Mouse (Mus musculus): ENCODE data around the gene Prnd. TPM values are rescaled to one million over a fixed set of nuclear protein-coding genes. Genes with fewer than 3 reads are reported as not detected.

Prnd gene
- polyA plus RNA-seq, 1 experiment from 2014 or later, result 13.6 TPM

GRCm38 (mm10) chr2:132001696-132002334 lies 51.2 kb downstream of the Prnd start:
- Histone ChIP-seq H3K4me1 (ENCODE audit: control insufficient read depth, insufficient read depth, low read length) (no peaks in the 10 kb centered on the region), H3K4me3 (ENCODE audit: low read depth, low read length) (no peak overlapping the region), H3K27me3 (replicated peaks; ENCODE audit: control insufficient read depth, insufficient read depth, low read length) (no peaks in the 10 kb centered on the region), H3K36me3 (ENCODE audit: control insufficient read depth, insufficient read depth, low read length) (peaks cover 64% of the 10 kb centered on the region), H3K9ac (ENCODE audit: low read length) (no peak overlapping the region), H3K9me3 (replicated peaks; ENCODE audit: control insufficient read depth, low read length) (no peaks in the 10 kb centered on the region), H3K4me2 (ENCODE audit: low read length) (no peak overlapping the region), H3K27ac (ENCODE audit: low read depth, low read length) (no peak overlapping the region)
- DNase-seq (ENCODE audit: low spot score), result no peak
- ATAC-seq, result no peak
- WGBS, result 91% methylated on average over 13 of the region's 13 CpGs

DNA sequence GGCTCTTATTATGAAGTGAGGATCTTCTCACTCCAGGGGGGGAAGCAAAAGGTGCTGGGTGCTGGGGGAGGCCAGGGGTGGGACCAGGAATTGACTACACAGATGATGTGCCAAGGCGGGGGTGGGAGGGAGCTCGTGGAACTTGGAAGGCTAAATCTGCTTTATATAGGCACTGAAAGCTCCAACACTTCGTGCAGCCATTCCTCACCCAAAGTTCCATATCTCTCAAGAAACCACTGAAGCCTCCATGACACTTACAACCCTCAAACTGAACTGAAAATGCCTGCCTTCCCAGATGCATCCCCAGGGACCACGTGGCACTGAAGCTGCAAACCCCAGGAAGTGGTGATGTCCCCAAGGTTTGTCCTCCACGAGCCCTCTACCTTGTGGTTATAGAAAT lies 53.3 kb downstream of the Prnd start:
- no peak for DNase-seq (ENCODE audit: low spot score)
- 79% methylated on average over 5 of the region's 5 CpGs for WGBS
- H3K36me3 ChIP-seq (ENCODE audit: control insufficient read depth, insufficient read depth, low read length), result peaks cover 71% of the 10 kb centered on the region

DNA sequence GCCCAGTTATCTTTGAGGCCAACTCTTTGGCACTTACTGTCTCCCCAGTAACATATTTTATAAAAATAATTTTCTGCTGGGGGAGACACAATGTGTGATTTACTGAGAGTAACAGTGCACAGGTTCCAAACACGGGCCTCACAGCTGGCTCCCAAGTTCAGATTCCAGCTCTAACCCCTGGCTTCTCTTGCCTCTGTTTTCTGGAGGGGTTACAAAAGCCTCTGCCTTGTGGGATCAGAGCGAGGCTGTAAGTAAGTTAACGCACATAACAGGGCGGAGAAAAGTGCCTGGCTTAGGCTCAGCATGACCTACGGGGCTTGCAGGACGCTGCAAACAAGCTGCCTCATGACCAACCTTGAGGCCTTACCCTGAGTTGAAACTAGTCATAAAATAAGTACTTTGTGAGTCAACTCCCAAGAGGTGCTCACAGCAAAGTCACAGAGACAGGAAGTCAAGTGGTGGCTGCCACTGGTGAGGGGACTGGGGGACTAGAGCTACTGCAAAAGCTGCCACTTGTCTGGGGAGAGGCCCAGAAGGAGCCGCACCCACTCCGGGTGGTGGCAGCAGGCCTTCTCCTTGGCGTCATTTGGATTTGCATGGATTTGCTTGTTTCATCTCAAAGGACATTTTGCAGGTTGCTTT lies 54.0 kb downstream of the Prnd start:
- ATAC-seq (no peak), DNase-seq (ENCODE audit: low spot score) (no peak)
- WGBS, result 83% methylated on average over 9 of the region's 9 CpGs
- no peaks in the 10 kb centered on the region for H3K27me3 ChIP-seq (replicated peaks; ENCODE audit: control insufficient read depth, insufficient read depth, low read length)
- no peaks in the 10 kb centered on the region for H3K9me3 ChIP-seq (replicated peaks; ENCODE audit: control insufficient read depth, low read length)
- no peak overlapping the region for H3K9ac ChIP-seq (ENCODE audit: low read length)
- H3K36me3 ChIP-seq (ENCODE audit: control insufficient read depth, insufficient read depth, low read length), result peaks cover 77% of the 10 kb centered on the region
- no peaks in the 10 kb centered on the region for H3K4me1 ChIP-seq (ENCODE audit: control insufficient read depth, insufficient read depth, low read length)
- H3K27ac ChIP-seq (ENCODE audit: low read depth, low read length), result no peak overlapping the region
- H3K4me3 ChIP-seq (ENCODE audit: low read depth, low read length), result no peak overlapping the region
- H3K4me2 ChIP-seq (ENCODE audit: low read length), result no peak overlapping the region

More for the DNA sequence above, 53.3 kb downstream of the Prnd start:
- no peaks in the 10 kb centered on the region for H3K27me3 ChIP-seq (replicated peaks; ENCODE audit: control insufficient read depth, insufficient read depth, low read length)
- no peak overlapping the region for H3K4me2 ChIP-seq (ENCODE audit: low read length)
- no peak for ATAC-seq
- no peaks in the 10 kb centered on the region for H3K9me3 ChIP-seq (replicated peaks; ENCODE audit: control insufficient read depth, low read length)
- H3K9ac ChIP-seq (ENCODE audit: low read length), result no peak overlapping the region
- H3K27ac ChIP-seq (ENCODE audit: low read depth, low read length), result no peak overlapping the region
- no peaks in the 10 kb centered on the region for H3K4me1 ChIP-seq (ENCODE audit: control insufficient read depth, insufficient read depth, low read length)
- no peak overlapping the region for H3K4me3 ChIP-seq (ENCODE audit: low read depth, low read length)

- WGBS, result 92% methylated on average over 4 of the region's 4 CpGs
- H3K9me3 ChIP-seq (replicated peaks; ENCODE audit: control insufficient read depth, low read length), result no peaks in the 10 kb centered on the region
- H3K27me3 ChIP-seq (replicated peaks; ENCODE audit: control insufficient read depth, insufficient read depth, low read length), result no peaks in the 10 kb centered on the region
- ATAC-seq, result no peak
- H3K27ac ChIP-seq (ENCODE audit: low read depth, low read length), result no peak overlapping the region
- peaks cover 73% of the 10 kb centered on the region for H3K36me3 ChIP-seq (ENCODE audit: control insufficient read depth, insufficient read depth, low read length)
- H3K4me1 ChIP-seq (ENCODE audit: control insufficient read depth, insufficient read depth, low read length), result no peaks in the 10 kb centered on the region
- no peak overlapping the region for H3K9ac ChIP-seq (ENCODE audit: low read length)
- DNase-seq (ENCODE audit: low spot score), result no peak
- no peak overlapping the region for H3K4me3 ChIP-seq (ENCODE audit: low read depth, low read length)
- no peak overlapping the region for H3K4me2 ChIP-seq (ENCODE audit: low read length)
Observed at GRCm38 (mm10) chr2:132005445-132005844, 54.8 kb downstream of the Prnd start.

Other genes starting within 250 kb of the Prnd start
- gene Erv3, start 91.1 kb upstream of the Prnd start, polyA plus RNA-seq (2014; fragmentation: Nextera tagmentation; extraction: Ambion mirVana), result not detected in 2 replicates
- 111 and 125 TPM in 2 replicates for gene Prnp, start 40.9 kb upstream of the Prnd start, polyA plus RNA-seq (2014; fragmentation: Nextera tagmentation; extraction: Ambion mirVana)
- 0.32 TPM in 1 of 2 replicates, not detected in the other for gene Prn, start 40.9 kb upstream of the Prnd start, polyA plus RNA-seq (2014; fragmentation: Nextera tagmentation; extraction: Ambion mirVana)
- gene Rassf2, start 79.4 kb downstream of the Prnd start, polyA plus RNA-seq (2014; fragmentation: Nextera tagmentation; extraction: Ambion mirVana), result 17.9 and 20.3 TPM in 2 replicates
- gene Slc23a2, start 194.2 kb downstream of the Prnd start, polyA plus RNA-seq (2014; fragmentation: Nextera tagmentation; extraction: Ambion mirVana), result 19.3 and 25.3 TPM in 2 replicates